In the genomic region with DNA sequence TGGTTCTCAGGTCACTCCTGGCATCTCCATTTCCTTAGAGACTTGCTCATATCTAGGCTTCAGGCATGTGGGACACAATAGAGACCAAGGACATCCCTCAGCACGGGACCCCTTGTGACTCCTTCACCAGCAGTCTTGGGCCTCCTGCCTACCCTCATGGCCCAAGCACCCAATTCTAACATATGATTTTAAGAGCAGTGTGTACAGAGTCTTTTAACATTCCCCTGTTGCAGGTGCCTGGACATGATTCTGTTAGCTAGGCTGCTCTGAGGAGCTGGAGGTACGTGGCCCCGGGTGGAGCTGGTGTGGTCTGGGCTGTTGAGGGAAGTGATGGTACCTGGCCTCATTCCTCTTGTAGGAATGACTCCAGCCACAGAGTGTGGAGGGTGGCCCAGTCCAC, we compare ENCODE assay signal across 31 mouse cellular contexts.
"Had no signal": no experiment of that assay in that cellular context is flagged by ENCODE, and none has a peak within 500 bp of the region (broad histone marks: within the 10 kb centered on the region; RNA-seq: fewer than 3 reads in every experiment).

No protein-coding gene starts in this region.

- H3K27ac ChIP-seq: limb, embryonic 13.5 days; limb, embryonic 15.5 days; liver, embryonic 12.5 days; liver, embryonic 14.5 days; liver, embryonic 15.5 days; lung, embryonic 15.5 days; macrophage; midbrain, embryonic 10.5 days; midbrain, embryonic 12.5 days; midbrain, embryonic 13.5 days; midbrain, embryonic 15.5 days; neural tube, embryonic 12.5 days; neural tube, embryonic 13.5 days had no signal

- ATAC-seq: liver, embryonic 12.5 days; liver, postnatal 0 days; lung, postnatal 0 days; midbrain, embryonic 13.5 days; midbrain, embryonic 15.5 days; midbrain, embryonic 16.5 days had no signal

- DNase-seq: left cerebral cortex, postnatal 4 days; liver; liver, postnatal 0 days; lung, adult 18-20 months; lung, adult 2 months; lung, embryonic 14.5 days; lung, postnatal 10 days; lung, postnatal 14 days; lung, postnatal 36 days; lung, postnatal 4 days; midbrain, embryonic 14.5 days had no signal

- H3K9ac ChIP-seq: limb, embryonic 12.5 days; limb, embryonic 13.5 days; limb, embryonic 15.5 days; liver, embryonic 12.5 days; liver, embryonic 14.5 days; liver, embryonic 15.5 days; liver, postnatal 0 days; lung, embryonic 14.5 days; lung, embryonic 15.5 days; midbrain, embryonic 12.5 days; midbrain, embryonic 13.5 days; midbrain, embryonic 15.5 days; neural tube, embryonic 12.5 days; neural tube, embryonic 13.5 days had no signal

- H3K4me3 ChIP-seq: limb, embryonic 10.5 days; limb, embryonic 12.5 days; limb, embryonic 13.5 days; limb, embryonic 15.5 days; liver, embryonic 12.5 days; liver, embryonic 15.5 days; lung, embryonic 15.5 days; midbrain, embryonic 10.5 days; midbrain, embryonic 12.5 days; midbrain, embryonic 13.5 days; midbrain, embryonic 15.5 days; myocyte; neural tube, embryonic 12.5 days; neural tube, embryonic 13.5 days had no signal

- H3K36me3 ChIP-seq: limb, embryonic 10.5 days; limb, embryonic 12.5 days; limb, embryonic 13.5 days; midbrain, embryonic 10.5 days; midbrain, embryonic 12.5 days; midbrain, embryonic 13.5 days; midbrain, embryonic 15.5 days; neural tube, embryonic 12.5 days; neural tube, embryonic 13.5 days had no signal

- H3K9me3 ChIP-seq: limb, embryonic 10.5 days; limb, embryonic 12.5 days; limb, embryonic 13.5 days; limb, embryonic 15.5 days; liver, embryonic 12.5 days; liver, embryonic 15.5 days; lung, embryonic 15.5 days; megakaryocyte, embryonic 14.5 days; midbrain, embryonic 10.5 days; midbrain, embryonic 12.5 days; midbrain, embryonic 13.5 days; midbrain, embryonic 15.5 days; neural tube, embryonic 12.5 days; neural tube, embryonic 13.5 days had no signal

- H3K4me2 ChIP-seq: limb, embryonic 12.5 days; limb, embryonic 13.5 days; limb, embryonic 15.5 days; liver, embryonic 12.5 days; liver, embryonic 15.5 days; lung, embryonic 14.5 days; lung, embryonic 15.5 days; midbrain, embryonic 11.5 days; midbrain, embryonic 12.5 days; midbrain, embryonic 13.5 days; midbrain, embryonic 15.5 days; neural tube, embryonic 12.5 days; neural tube, embryonic 13.5 days had no signal

- H3K27me3 ChIP-seq: limb, embryonic 12.5 days; limb, embryonic 13.5 days; limb, embryonic 15.5 days; liver, embryonic 12.5 days; liver, embryonic 15.5 days; lung, embryonic 15.5 days; megakaryocyte, embryonic 14.5 days; midbrain, embryonic 12.5 days; midbrain, embryonic 13.5 days; midbrain, embryonic 15.5 days; neural tube, embryonic 12.5 days; neural tube, embryonic 13.5 days had no signal

- H3K4me1 ChIP-seq: midbrain, embryonic 13.5 days had no signal
